Mouse (Mus musculus): ENCODE results near the gene Zfp36. TPM values are rescaled to one million over a fixed set of nuclear protein-coding genes. Genes with fewer than 3 reads are reported as not detected.

The Zfp36 gene
- polyA plus RNA-seq, 1 experiment: 23.4 TPM

GRCm38 (mm10) chr7:28371514-28371989, 8.5 kb downstream of the Zfp36 start:
- Histone ChIP-seq H3K4me3 (ENCODE audit: insufficient read depth, low read length) (peak overlapping the region; percentile 97), H3K4me1 (ENCODE audit: control insufficient read depth, insufficient read depth, low read length) (peaks cover 13% of the 10 kb centered on the region; the same call in 1 of the 2 replicates), H3K27ac (ENCODE audit: insufficient read depth, low read length) (peak overlapping the region; percentile 96)
- TF ChIP-seq CTCF (IDR thresholded peaks at IDR 0.05; ENCODE audit: borderline replicate concordance, insufficient read depth, low read length) (no peak), POLR2A (IDR thresholded peaks at IDR 0.05; ENCODE audit: low read depth, low read length) (peak; percentile 51; the same call in 1 of the 2 replicates)

- Histone ChIP-seq H3K4me1 (ENCODE audit: control insufficient read depth, insufficient read depth, low read length) (peaks cover 13% of the 10 kb centered on the region; the same call in 1 of the 2 replicates), H3K4me3 (ENCODE audit: insufficient read depth, low read length) (peak overlapping the region; percentile 97), H3K27ac (ENCODE audit: insufficient read depth, low read length) (peak overlapping the region; percentile 55; the same call in 1 of the 2 replicates)
- TF ChIP-seq CTCF (IDR thresholded peaks at IDR 0.05; ENCODE audit: borderline replicate concordance, insufficient read depth, low read length) (no peak), POLR2A (IDR thresholded peaks at IDR 0.05; ENCODE audit: low read depth, low read length) (no peak)
Measured at GRCm38 (mm10) chr7:28370977-28371513, 9.0 kb downstream of the Zfp36 start.

GRCm38 (mm10) chr7:28370051-28370450, 10.0 kb downstream of the Zfp36 start:
- H3K27ac ChIP-seq (ENCODE audit: insufficient read depth, low read length): no peak overlapping the region
- no peak for TF ChIP-seq POLR2A (IDR thresholded peaks at IDR 0.05; ENCODE audit: low read depth, low read length)
- TF ChIP-seq CTCF (IDR thresholded peaks at IDR 0.05; ENCODE audit: borderline replicate concordance, insufficient read depth, low read length): no peak
- H3K4me1 ChIP-seq (ENCODE audit: control insufficient read depth, insufficient read depth, low read length): peaks cover 13% of the 10 kb centered on the region; the same call in 1 of the 2 replicates
- H3K4me3 ChIP-seq (ENCODE audit: insufficient read depth, low read length): peak overlapping the region; percentile 97

- no peak for TF ChIP-seq CTCF (IDR thresholded peaks at IDR 0.05; ENCODE audit: borderline replicate concordance, insufficient read depth, low read length)
- TF ChIP-seq POLR2A (IDR thresholded peaks at IDR 0.05; ENCODE audit: low read depth, low read length): no peak
- H3K4me3 ChIP-seq (ENCODE audit: insufficient read depth, low read length): no peak overlapping the region
- H3K27ac ChIP-seq (ENCODE audit: insufficient read depth, low read length): no peak overlapping the region
- peaks cover 13% of the 10 kb centered on the region; the same call in 1 of the 2 replicates for H3K4me1 ChIP-seq (ENCODE audit: control insufficient read depth, insufficient read depth, low read length)
Measured at GRCm38 (mm10) chr7:28368276-28368920, 11.7 kb downstream of the Zfp36 start.

GRCm38 (mm10) chr7:28367663-28368275, 12.3 kb downstream of the Zfp36 start:
- no peak overlapping the region for H3K27ac ChIP-seq (ENCODE audit: insufficient read depth, low read length)
- no peak for TF ChIP-seq CTCF (IDR thresholded peaks at IDR 0.05; ENCODE audit: borderline replicate concordance, insufficient read depth, low read length)
- no peak for TF ChIP-seq POLR2A (IDR thresholded peaks at IDR 0.05; ENCODE audit: low read depth, low read length)

DNA sequence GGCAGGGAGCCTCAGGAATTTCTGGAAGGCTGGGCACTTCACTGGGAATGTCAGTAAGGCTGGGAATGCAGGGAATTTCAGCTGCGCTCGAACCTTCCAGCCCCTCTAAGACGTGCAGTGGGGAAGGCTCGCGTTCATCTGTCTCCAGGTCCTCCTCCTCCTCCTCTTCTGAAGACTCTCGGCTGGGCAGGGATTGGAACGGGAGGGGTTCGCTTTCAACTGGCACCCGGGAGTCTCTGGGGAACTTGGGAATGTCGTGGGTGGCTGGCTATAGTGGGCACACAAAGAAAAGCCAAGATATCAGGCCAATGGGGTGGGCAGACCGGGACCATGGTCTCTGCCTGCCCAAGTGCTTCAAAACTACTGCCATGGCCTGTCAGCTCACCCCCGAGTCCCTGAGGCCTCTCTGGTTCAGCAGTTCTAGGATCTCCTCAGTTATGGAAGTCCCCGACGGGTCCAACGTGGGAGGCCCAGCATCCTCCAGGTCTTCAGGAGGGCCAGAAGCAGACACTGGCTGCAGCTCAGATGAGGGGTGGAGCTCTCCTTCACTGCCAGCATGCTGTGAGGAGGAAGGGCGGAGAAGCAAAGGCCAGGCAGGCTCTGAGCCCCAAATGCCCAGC, 17.5 kb downstream of the Zfp36 start:
- Histone ChIP-seq H3K4me3 (ENCODE audit: insufficient read depth, low read length) (no peak overlapping the region), H3K27ac (ENCODE audit: insufficient read depth, low read length) (no peak overlapping the region), H3K4me1 (ENCODE audit: control insufficient read depth, insufficient read depth, low read length) (peaks cover 15% of the 10 kb centered on the region)
- no peak for TF ChIP-seq CTCF (IDR thresholded peaks at IDR 0.05; ENCODE audit: borderline replicate concordance, insufficient read depth, low read length)

More at GRCm38 (mm10) chr7:28367663-28368275, 12.3 kb downstream of the Zfp36 start:
- Histone ChIP-seq H3K4me1 (ENCODE audit: control insufficient read depth, insufficient read depth, low read length) (peaks cover 13% of the 10 kb centered on the region; the same call in 1 of the 2 replicates), H3K4me3 (ENCODE audit: insufficient read depth, low read length) (no peak overlapping the region)

GRCm38 (mm10) chr7:28361647-28362341, 18.3 kb downstream of the Zfp36 start:
- H3K4me1 ChIP-seq (ENCODE audit: control insufficient read depth, insufficient read depth, low read length): peaks cover 20% of the 10 kb centered on the region
- H3K27ac ChIP-seq (ENCODE audit: insufficient read depth, low read length): no peak overlapping the region
- no peak overlapping the region for H3K4me3 ChIP-seq (ENCODE audit: insufficient read depth, low read length)
- TF ChIP-seq CTCF (IDR thresholded peaks at IDR 0.05; ENCODE audit: borderline replicate concordance, insufficient read depth, low read length) (no peak), POLR2A (IDR thresholded peaks at IDR 0.05; ENCODE audit: low read depth, low read length) (no peak)

DNA sequence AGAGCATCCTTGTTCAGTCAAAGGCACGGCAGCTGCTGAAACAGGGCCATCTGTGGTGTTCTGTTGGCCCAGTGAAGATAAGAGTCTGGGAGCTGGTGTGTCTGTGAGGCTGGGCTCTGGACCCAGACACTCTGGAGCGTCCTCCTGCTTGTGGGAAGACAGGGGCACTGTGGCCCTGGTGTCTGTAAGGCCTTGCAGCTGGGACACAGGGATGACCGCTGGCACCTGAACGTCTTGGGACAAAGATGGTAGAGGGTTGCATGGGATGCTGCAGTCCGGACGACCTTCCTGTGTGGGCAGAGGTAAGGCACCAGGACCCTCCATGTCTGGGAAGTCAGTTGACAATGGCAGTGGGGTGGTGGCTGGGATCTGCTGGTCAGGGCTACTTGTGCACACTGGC, 19.8 kb downstream of the Zfp36 start:
- Histone ChIP-seq H3K4me1 (ENCODE audit: control insufficient read depth, insufficient read depth, low read length) (peaks cover 24% of the 10 kb centered on the region), H3K27ac (ENCODE audit: insufficient read depth, low read length) (no peak overlapping the region), H3K4me3 (ENCODE audit: insufficient read depth, low read length) (no peak overlapping the region)
- TF ChIP-seq POLR2A (IDR thresholded peaks at IDR 0.05; ENCODE audit: low read depth, low read length) (no peak), CTCF (IDR thresholded peaks at IDR 0.05; ENCODE audit: borderline replicate concordance, insufficient read depth, low read length) (no peak)

DNA sequence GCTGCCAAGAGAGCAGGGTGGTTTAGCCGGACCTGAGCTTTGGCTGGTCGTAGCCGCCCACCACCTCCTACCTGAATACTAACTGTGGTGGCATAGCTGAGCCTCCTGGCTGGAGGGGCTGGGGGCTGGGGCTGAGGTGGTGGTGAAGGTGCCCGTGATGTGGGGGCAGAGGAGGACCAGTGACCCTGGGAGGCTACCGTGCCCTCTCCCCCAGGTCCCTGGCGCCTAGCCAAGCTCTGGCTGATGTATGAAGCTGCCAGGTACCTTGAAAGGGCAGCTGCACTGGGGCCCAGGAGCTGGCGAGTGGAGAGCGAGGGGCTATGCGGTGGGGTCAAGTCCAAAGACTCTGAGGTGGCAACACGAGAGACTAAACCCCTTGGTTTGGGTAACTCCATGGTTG, 20.2 kb downstream of the Zfp36 start:
- TF ChIP-seq POLR2A (IDR thresholded peaks at IDR 0.05; ENCODE audit: low read depth, low read length) (no peak), CTCF (IDR thresholded peaks at IDR 0.05; ENCODE audit: borderline replicate concordance, insufficient read depth, low read length) (no peak)
- H3K4me1 ChIP-seq (ENCODE audit: control insufficient read depth, insufficient read depth, low read length): peaks cover 24% of the 10 kb centered on the region

More for the DNA sequence above, 20.2 kb downstream of the Zfp36 start:
- Histone ChIP-seq H3K4me3 (ENCODE audit: insufficient read depth, low read length) (no peak overlapping the region), H3K27ac (ENCODE audit: insufficient read depth, low read length) (no peak overlapping the region)
